Mouse (Mus musculus): Measurements from ENCODE around the gene Aox1. TPM values are rescaled to one million over a fixed set of nuclear protein-coding genes. Genes with fewer than 3 reads are reported as not detected.

The Aox1 gene
- polyA plus RNA-seq, 1 experiment from 2014 or later, result 0.08 TPM

GRCm38 (mm10) chr1:58107066-58107465 is 77.3 kb downstream of the Aox1 start:
- ATAC-seq, result no peak
- no peak for TF ChIP-seq CTCF (IDR thresholded peaks at IDR 0.05; ENCODE audit: low read depth)
- Histone ChIP-seq H3K9me3 (ENCODE audit: control insufficient read depth) (no peaks in the 10 kb centered on the region), H3K27me3 (replicated peaks; ENCODE audit: control insufficient read depth, insufficient read depth, low read length) (no peaks in the 10 kb centered on the region), H3K4me3 (ENCODE audit: low read depth, low read length) (no peak overlapping the region), H3K27ac (ENCODE audit: low read depth, low read length) (no peak overlapping the region), H3K9ac (ENCODE audit: low read depth, low read length) (no peak overlapping the region), H3K36me3 (ENCODE audit: control insufficient read depth, insufficient read depth) (no peaks in the 10 kb centered on the region), H3K4me2 (replicated peaks; ENCODE audit: low read depth) (no peak overlapping the region), H3K4me1 (replicated peaks; ENCODE audit: control insufficient read depth, insufficient read depth, low read length) (no peaks in the 10 kb centered on the region)
- 73% methylated on average over 2 of the region's 2 CpGs for WGBS

GRCm38 (mm10) chr1:58110241-58110640 is 80.5 kb downstream of the Aox1 start:
- TF ChIP-seq CTCF (IDR thresholded peaks at IDR 0.05; ENCODE audit: low read depth), result no peak
- Histone ChIP-seq H3K27ac (ENCODE audit: low read depth, low read length) (no peak overlapping the region), H3K9me3 (ENCODE audit: control insufficient read depth) (no peaks in the 10 kb centered on the region), H3K36me3 (ENCODE audit: control insufficient read depth, insufficient read depth) (no peaks in the 10 kb centered on the region), H3K4me3 (ENCODE audit: low read depth, low read length) (no peak overlapping the region), H3K4me1 (replicated peaks; ENCODE audit: control insufficient read depth, insufficient read depth, low read length) (no peaks in the 10 kb centered on the region), H3K4me2 (replicated peaks; ENCODE audit: low read depth) (no peak overlapping the region), H3K27me3 (replicated peaks; ENCODE audit: control insufficient read depth, insufficient read depth, low read length) (no peaks in the 10 kb centered on the region), H3K9ac (ENCODE audit: low read depth, low read length) (no peak overlapping the region)
- 91% methylated on average over 5 of the region's 5 CpGs for WGBS
- no peak for ATAC-seq

- Histone ChIP-seq H3K27ac (ENCODE audit: low read depth, low read length) (no peak overlapping the region), H3K4me1 (replicated peaks; ENCODE audit: control insufficient read depth, insufficient read depth, low read length) (no peaks in the 10 kb centered on the region), H3K27me3 (replicated peaks; ENCODE audit: control insufficient read depth, insufficient read depth, low read length) (no peaks in the 10 kb centered on the region), H3K9me3 (ENCODE audit: control insufficient read depth) (no peaks in the 10 kb centered on the region), H3K4me3 (ENCODE audit: low read depth, low read length) (no peak overlapping the region), H3K9ac (ENCODE audit: low read depth, low read length) (no peak overlapping the region), H3K36me3 (ENCODE audit: control insufficient read depth, insufficient read depth) (no peaks in the 10 kb centered on the region), H3K4me2 (replicated peaks; ENCODE audit: low read depth) (no peak overlapping the region)
- no peak for ATAC-seq
- no peak for TF ChIP-seq CTCF (IDR thresholded peaks at IDR 0.05; ENCODE audit: low read depth)
- 66% methylated on average over 4 of the region's 4 CpGs for WGBS
Observed at GRCm38 (mm10) chr1:58111315-58111714, 81.6 kb downstream of the Aox1 start.

GRCm38 (mm10) chr1:58112880-58113279 is 83.1 kb downstream of the Aox1 start, which contains the start of gene Aox3:
TSS of gene Aox3 (plus strand) at chr1:58113130.
- Histone ChIP-seq H3K4me2 (replicated peaks; ENCODE audit: low read depth) (no peak within 1 kb of the TSS), H3K4me1 (replicated peaks; ENCODE audit: control insufficient read depth, insufficient read depth, low read length) (no peaks in the 10 kb centered on the region), H3K9me3 (ENCODE audit: control insufficient read depth) (no peaks in the 10 kb centered on the region), H3K4me3 (ENCODE audit: low read depth, low read length) (no peak within 1 kb of the TSS), H3K36me3 (ENCODE audit: control insufficient read depth, insufficient read depth) (no peaks in the 10 kb centered on the region), H3K27ac (ENCODE audit: low read depth, low read length) (no peak within 1 kb of the TSS), H3K27me3 (replicated peaks; ENCODE audit: control insufficient read depth, insufficient read depth, low read length) (no peaks in the 10 kb centered on the region), H3K9ac (ENCODE audit: low read depth, low read length) (no peak within 1 kb of the TSS)
- no peak for ATAC-seq
- peak; percentile 81 for TF ChIP-seq CTCF (IDR thresholded peaks at IDR 0.05; ENCODE audit: low read depth)
- 18% methylated on average over 11 of the region's 11 CpGs for WGBS

- TF ChIP-seq CTCF (IDR thresholded peaks at IDR 0.05; ENCODE audit: low read depth), result no peak
- H3K27ac ChIP-seq (ENCODE audit: low read depth, low read length), result no peak overlapping the region
- H3K27me3 ChIP-seq (replicated peaks; ENCODE audit: control insufficient read depth, insufficient read depth, low read length), result no peaks in the 10 kb centered on the region
- no peak overlapping the region for H3K9ac ChIP-seq (ENCODE audit: low read depth, low read length)
- H3K36me3 ChIP-seq (ENCODE audit: control insufficient read depth, insufficient read depth), result no peaks in the 10 kb centered on the region
- no peak for ATAC-seq
- no peaks in the 10 kb centered on the region for H3K9me3 ChIP-seq (ENCODE audit: control insufficient read depth)
- no peak overlapping the region for H3K4me2 ChIP-seq (replicated peaks; ENCODE audit: low read depth)
- H3K4me1 ChIP-seq (replicated peaks; ENCODE audit: control insufficient read depth, insufficient read depth, low read length), result no peaks in the 10 kb centered on the region
- H3K4me3 ChIP-seq (ENCODE audit: low read depth, low read length), result no peak overlapping the region
Observed at GRCm38 (mm10) chr1:58113441-58113840, 83.7 kb downstream of the Aox1 start.

- ATAC-seq, result no peak
- Histone ChIP-seq H3K4me1 (replicated peaks; ENCODE audit: control insufficient read depth, insufficient read depth, low read length) (no peaks in the 10 kb centered on the region), H3K27me3 (replicated peaks; ENCODE audit: control insufficient read depth, insufficient read depth, low read length) (no peaks in the 10 kb centered on the region), H3K36me3 (ENCODE audit: control insufficient read depth, insufficient read depth) (no peaks in the 10 kb centered on the region), H3K27ac (ENCODE audit: low read depth, low read length) (no peak overlapping the region), H3K4me3 (ENCODE audit: low read depth, low read length) (no peak overlapping the region), H3K9me3 (ENCODE audit: control insufficient read depth) (no peaks in the 10 kb centered on the region), H3K9ac (ENCODE audit: low read depth, low read length) (no peak overlapping the region), H3K4me2 (replicated peaks; ENCODE audit: low read depth) (no peak overlapping the region)
- no peak for TF ChIP-seq CTCF (IDR thresholded peaks at IDR 0.05; ENCODE audit: low read depth)
- WGBS, result 56% methylated on average over 6 of the region's 6 CpGs
Observed at GRCm38 (mm10) chr1:58114021-58114560, 84.4 kb downstream of the Aox1 start.

All from intestine, postnatal 0 days (tissue).